Mouse (Mus musculus): ENCODE data around the gene Ephx4. TPM values are rescaled to one million over a fixed set of nuclear protein-coding genes. Genes with fewer than 3 reads are reported as not detected.

Gene Ephx4
- polyA plus RNA-seq, 2 experiments, result 2.4 TPM

- H3K4me1 ChIP-seq (ENCODE audit: control insufficient read depth, insufficient read depth, low read length), result no peaks in the 10 kb centered on the region
- DNase-seq (ENCODE audit: low spot score) (no peak), ATAC-seq (ENCODE audit: low FRiP score, low read depth) (no peak)
- no peaks in the 10 kb centered on the region for H3K36me3 ChIP-seq (ENCODE audit: control insufficient read depth, insufficient read depth, low read length)
- no peaks in the 10 kb centered on the region for H3K9me3 ChIP-seq (ENCODE audit: control insufficient read depth, low read length)
- H3K9ac ChIP-seq (ENCODE audit: low read depth, low read length, severe bottlenecking), result no peak within 1 kb of the TSS
- no peak within 1 kb of the TSS for H3K4me2 ChIP-seq (replicated peaks; ENCODE audit: low read depth, low read length, severe bottlenecking)
- TF ChIP-seq POLR2A (IDR thresholded peaks at IDR 0.05; ENCODE audit: borderline replicate concordance, extremely low read depth, insufficient read depth, insufficient read length), result no peak
- no peak within 1 kb of the TSS for H3K27ac ChIP-seq (replicated peaks; ENCODE audit: low read depth, low read length)
- WGBS, result 74% methylated on average over 3 of the region's 3 CpGs
- H3K4me3 ChIP-seq (replicated peaks; ENCODE audit: low read length), result no peak within 1 kb of the TSS
- H3K27me3 ChIP-seq (ENCODE audit: control insufficient read depth, insufficient read depth, low read length), result no peaks in the 10 kb centered on the region
Measured at GRCm38 (mm10) chr5:107431249-107431648, 28.7 kb downstream of the Ephx4 start, which contains the start of gene Lpcat2b. Lpcat2b (plus strand) TSS chr5:107431549.

GRCm38 (mm10) chr5:107434001-107434400 lies 31.5 kb downstream of the Ephx4 start:
- H3K4me2 ChIP-seq (replicated peaks; ENCODE audit: low read depth, low read length, severe bottlenecking), result no peak overlapping the region
- 0 out of 2 replicates have a peak, but pooled peaks cover 5% of the 10 kb centered on the region for H3K4me1 ChIP-seq (ENCODE audit: control insufficient read depth, insufficient read depth, low read length)
- H3K36me3 ChIP-seq (ENCODE audit: control insufficient read depth, insufficient read depth, low read length), result no peaks in the 10 kb centered on the region
- no peak for TF ChIP-seq POLR2A (IDR thresholded peaks at IDR 0.05; ENCODE audit: borderline replicate concordance, extremely low read depth, insufficient read depth, insufficient read length)
- no peak for DNase-seq (ENCODE audit: low spot score)
- H3K9me3 ChIP-seq (ENCODE audit: control insufficient read depth, low read length), result no peaks in the 10 kb centered on the region
- no peaks in the 10 kb centered on the region for H3K27me3 ChIP-seq (ENCODE audit: control insufficient read depth, insufficient read depth, low read length)
- H3K27ac ChIP-seq (replicated peaks; ENCODE audit: low read depth, low read length), result no peak overlapping the region
- H3K9ac ChIP-seq (ENCODE audit: low read depth, low read length, severe bottlenecking), result no peak overlapping the region
- WGBS, result 68% methylated on average over 5 of the region's 5 CpGs
- H3K4me3 ChIP-seq (replicated peaks; ENCODE audit: low read length), result no peak overlapping the region
- no peak for ATAC-seq (ENCODE audit: low FRiP score, low read depth)

GRCm38 (mm10) chr5:107436185-107436584 lies 33.6 kb downstream of the Ephx4 start:
- no peak overlapping the region for H3K4me2 ChIP-seq (replicated peaks; ENCODE audit: low read depth, low read length, severe bottlenecking)
- H3K27me3 ChIP-seq (ENCODE audit: control insufficient read depth, insufficient read depth, low read length), result no peaks in the 10 kb centered on the region
- no peak overlapping the region for H3K4me3 ChIP-seq (replicated peaks; ENCODE audit: low read length)
- no peaks in the 10 kb centered on the region for H3K9me3 ChIP-seq (ENCODE audit: control insufficient read depth, low read length)
- ATAC-seq (ENCODE audit: low FRiP score, low read depth) (no peak), DNase-seq (ENCODE audit: low spot score) (no peak)
- no peak overlapping the region for H3K9ac ChIP-seq (ENCODE audit: low read depth, low read length, severe bottlenecking)
- no peaks in the 10 kb centered on the region for H3K36me3 ChIP-seq (ENCODE audit: control insufficient read depth, insufficient read depth, low read length)
- WGBS, result 90% methylated on average over 6 of the region's 6 CpGs
- no peak for TF ChIP-seq POLR2A (IDR thresholded peaks at IDR 0.05; ENCODE audit: borderline replicate concordance, extremely low read depth, insufficient read depth, insufficient read length)
- no peak overlapping the region for H3K27ac ChIP-seq (replicated peaks; ENCODE audit: low read depth, low read length)
- H3K4me1 ChIP-seq (ENCODE audit: control insufficient read depth, insufficient read depth, low read length), result 0 out of 2 replicates have a peak, but pooled peaks cover 5% of the 10 kb centered on the region

GRCm38 (mm10) chr5:107436587-107437209 lies 34.2 kb downstream of the Ephx4 start:
- H3K36me3 ChIP-seq (ENCODE audit: control insufficient read depth, insufficient read depth, low read length), result no peaks in the 10 kb centered on the region
- no peak overlapping the region for H3K9ac ChIP-seq (ENCODE audit: low read depth, low read length, severe bottlenecking)
- WGBS, result 64% methylated on average over 6 of the region's 6 CpGs
- ATAC-seq (ENCODE audit: low FRiP score, low read depth) (no peak), DNase-seq (ENCODE audit: low spot score) (no peak)
- no peaks in the 10 kb centered on the region for H3K27me3 ChIP-seq (ENCODE audit: control insufficient read depth, insufficient read depth, low read length)
- no peak overlapping the region for H3K4me3 ChIP-seq (replicated peaks; ENCODE audit: low read length)
- no peak for TF ChIP-seq POLR2A (IDR thresholded peaks at IDR 0.05; ENCODE audit: borderline replicate concordance, extremely low read depth, insufficient read depth, insufficient read length)
- H3K4me1 ChIP-seq (ENCODE audit: control insufficient read depth, insufficient read depth, low read length), result 0 out of 2 replicates have a peak, but pooled peaks cover 5% of the 10 kb centered on the region
- no peaks in the 10 kb centered on the region for H3K9me3 ChIP-seq (ENCODE audit: control insufficient read depth, low read length)
- H3K4me2 ChIP-seq (replicated peaks; ENCODE audit: low read depth, low read length, severe bottlenecking), result no peak overlapping the region
- H3K27ac ChIP-seq (replicated peaks; ENCODE audit: low read depth, low read length), result no peak overlapping the region

GRCm38 (mm10) chr5:107437464-107438281 lies 35.1 kb downstream of the Ephx4 start, which contains the start of gene Btbd8:
Btbd8 (plus strand) TSS chr5:107437997.
- no peaks in the 10 kb centered on the region for H3K36me3 ChIP-seq (ENCODE audit: control insufficient read depth, insufficient read depth, low read length)
- no peaks in the 10 kb centered on the region for H3K27me3 ChIP-seq (ENCODE audit: control insufficient read depth, insufficient read depth, low read length)
- ATAC-seq (ENCODE audit: low FRiP score, low read depth) (peak; percentile 95), DNase-seq (ENCODE audit: low spot score) (peak; percentile 95)
- H3K27ac ChIP-seq (replicated peaks; ENCODE audit: low read depth, low read length), result peak within 1 kb of the TSS; percentile 76
- H3K4me3 ChIP-seq (replicated peaks; ENCODE audit: low read length), result peak within 1 kb of the TSS; percentile 82
- no peaks in the 10 kb centered on the region for H3K9me3 ChIP-seq (ENCODE audit: control insufficient read depth, low read length)
- 0 out of 2 replicates have a peak, but pooled peaks have one; percentile 48 for TF ChIP-seq POLR2A (IDR thresholded peaks at IDR 0.05; ENCODE audit: borderline replicate concordance, extremely low read depth, insufficient read depth, insufficient read length)
- 1% methylated on average over 47 of the region's 51 CpGs for WGBS
- peak within 1 kb of the TSS; percentile 63 for H3K4me2 ChIP-seq (replicated peaks; ENCODE audit: low read depth, low read length, severe bottlenecking)
- H3K9ac ChIP-seq (ENCODE audit: low read depth, low read length, severe bottlenecking), result peak within 1 kb of the TSS; percentile 94
- H3K4me1 ChIP-seq (ENCODE audit: control insufficient read depth, insufficient read depth, low read length), result 0 out of 2 replicates have a peak, but pooled peaks cover 5% of the 10 kb centered on the region

Data from limb, embryonic 14.5 days (tissue).